Mouse (Mus musculus): Measurements from ENCODE around the gene 0610010K14Rik. TPM values are rescaled to one million over a fixed set of nuclear protein-coding genes. Genes with fewer than 3 reads are reported as not detected.

The 0610010K14Rik gene
- polyA plus RNA-seq, 1 experiment from 2014 or later, result 229 TPM

- H3K27me3 ChIP-seq (ENCODE audit: control insufficient read depth, insufficient read depth, low read length), result peaks cover 43% of the 10 kb centered on the region
- H3K9ac ChIP-seq (ENCODE audit: low read depth, low read length), result no peak overlapping the region
- peaks cover 8% of the 10 kb centered on the region; the same call in 1 of the 2 replicates for H3K4me1 ChIP-seq (replicated peaks; ENCODE audit: control insufficient read depth, insufficient read depth, low read length)
- DNase-seq (ENCODE audit: low spot score) (peak; percentile 30), ATAC-seq (ENCODE audit: low FRiP score) (no peak)
- H3K27ac ChIP-seq (ENCODE audit: low read depth, low read length), result no peak overlapping the region
- peak overlapping the region; percentile 23; the same call in 1 of the 2 replicates for H3K4me3 ChIP-seq (ENCODE audit: low read depth, low read length)
- H3K9me3 ChIP-seq (ENCODE audit: control insufficient read depth, low read length), result no peaks in the 10 kb centered on the region
- 4% methylated on average over 18 of the region's 18 CpGs for WGBS
- no peaks in the 10 kb centered on the region for H3K36me3 ChIP-seq (ENCODE audit: control insufficient read depth, insufficient read depth, low read length)
- H3K4me2 ChIP-seq (replicated peaks; ENCODE audit: low read depth, low read length), result no peak overlapping the region; the same call in 1 of the 2 replicates
These were observed 22.9 kb downstream of the 0610010K14Rik start for GRCm38 (mm10) chr11:70214856-70215209.

GRCm38 (mm10) chr11:70214191-70214855 lies 23.4 kb downstream of the 0610010K14Rik start:
- no peaks in the 10 kb centered on the region for H3K9me3 ChIP-seq (ENCODE audit: control insufficient read depth, low read length)
- H3K4me1 ChIP-seq (replicated peaks; ENCODE audit: control insufficient read depth, insufficient read depth, low read length), result peaks cover 8% of the 10 kb centered on the region; the same call in 1 of the 2 replicates
- H3K4me3 ChIP-seq (ENCODE audit: low read depth, low read length), result peak overlapping the region; percentile 23
- no peak overlapping the region for H3K27ac ChIP-seq (ENCODE audit: low read depth, low read length)
- peak overlapping the region; percentile 25; the same call in 1 of the 2 replicates for H3K9ac ChIP-seq (ENCODE audit: low read depth, low read length)
- WGBS, result under 1% methylated on average over 46 of the region's 46 CpGs
- H3K4me2 ChIP-seq (replicated peaks; ENCODE audit: low read depth, low read length), result peak overlapping the region; percentile 49
- peaks cover 43% of the 10 kb centered on the region for H3K27me3 ChIP-seq (ENCODE audit: control insufficient read depth, insufficient read depth, low read length)
- ATAC-seq (ENCODE audit: low FRiP score) (peak; percentile 40; the same call in 1 of the 2 replicates), DNase-seq (ENCODE audit: low spot score) (peak; percentile 48)
- H3K36me3 ChIP-seq (ENCODE audit: control insufficient read depth, insufficient read depth, low read length), result no peaks in the 10 kb centered on the region

- Histone ChIP-seq H3K9me3 (ENCODE audit: control insufficient read depth, low read length) (no peaks in the 10 kb centered on the region), H3K9ac (ENCODE audit: low read depth, low read length) (no peak overlapping the region; the same call in 1 of the 2 replicates), H3K4me1 (replicated peaks; ENCODE audit: control insufficient read depth, insufficient read depth, low read length) (peaks cover 8% of the 10 kb centered on the region; the same call in 1 of the 2 replicates), H3K27me3 (ENCODE audit: control insufficient read depth, insufficient read depth, low read length) (peaks cover 43% of the 10 kb centered on the region), H3K4me3 (ENCODE audit: low read depth, low read length) (peak overlapping the region; percentile 23), H3K36me3 (ENCODE audit: control insufficient read depth, insufficient read depth, low read length) (no peaks in the 10 kb centered on the region), H3K27ac (ENCODE audit: low read depth, low read length) (no peak overlapping the region), H3K4me2 (replicated peaks; ENCODE audit: low read depth, low read length) (peak overlapping the region; percentile 49)
- ATAC-seq (ENCODE audit: low FRiP score), result no peak
- no peak for DNase-seq (ENCODE audit: low spot score)
- 8% methylated on average over 26 of the region's 26 CpGs for WGBS
These were observed 24.0 kb downstream of the 0610010K14Rik start for GRCm38 (mm10) chr11:70213736-70214135.

- 8% methylated on average over 9 of the region's 9 CpGs for WGBS
- H3K36me3 ChIP-seq (ENCODE audit: control insufficient read depth, insufficient read depth, low read length), result no peaks in the 10 kb centered on the region
- peaks cover 6% of the 10 kb centered on the region; the same call in 1 of the 2 replicates for H3K4me1 ChIP-seq (replicated peaks; ENCODE audit: control insufficient read depth, insufficient read depth, low read length)
- no peak overlapping the region for H3K9ac ChIP-seq (ENCODE audit: low read depth, low read length)
- ATAC-seq (ENCODE audit: low FRiP score), result no peak
- H3K4me3 ChIP-seq (ENCODE audit: low read depth, low read length), result no peak overlapping the region
- H3K4me2 ChIP-seq (replicated peaks; ENCODE audit: low read depth, low read length), result no peak overlapping the region
- DNase-seq (ENCODE audit: low spot score), result peak; percentile 69
- no peak overlapping the region for H3K27ac ChIP-seq (ENCODE audit: low read depth, low read length)
- peaks cover 43% of the 10 kb centered on the region for H3K27me3 ChIP-seq (ENCODE audit: control insufficient read depth, insufficient read depth, low read length)
- no peaks in the 10 kb centered on the region for H3K9me3 ChIP-seq (ENCODE audit: control insufficient read depth, low read length)
These were observed 24.8 kb downstream of the 0610010K14Rik start for GRCm38 (mm10) chr11:70212896-70213295.

GRCm38 (mm10) chr11:70212423-70212822 lies 25.3 kb downstream of the 0610010K14Rik start, which contains the start of gene Slc16a11:
Gene Slc16a11 (plus strand): TSS chr11:70212752.
- peaks cover 6% of the 10 kb centered on the region; the same call in 1 of the 2 replicates for H3K4me1 ChIP-seq (replicated peaks; ENCODE audit: control insufficient read depth, insufficient read depth, low read length)
- 64% methylated on average over 6 of the region's 6 CpGs for WGBS
- H3K4me2 ChIP-seq (replicated peaks; ENCODE audit: low read depth, low read length), result peak within 1 kb of the TSS; percentile 49; the same call in 1 of the 2 replicates
- H3K9ac ChIP-seq (ENCODE audit: low read depth, low read length), result no peak within 1 kb of the TSS
- H3K27ac ChIP-seq (ENCODE audit: low read depth, low read length), result no peak within 1 kb of the TSS
- DNase-seq (ENCODE audit: low spot score), result no peak
- ATAC-seq (ENCODE audit: low FRiP score), result no peak
- peaks cover 43% of the 10 kb centered on the region for H3K27me3 ChIP-seq (ENCODE audit: control insufficient read depth, insufficient read depth, low read length)
- no peaks in the 10 kb centered on the region for H3K36me3 ChIP-seq (ENCODE audit: control insufficient read depth, insufficient read depth, low read length)
- no peaks in the 10 kb centered on the region for H3K9me3 ChIP-seq (ENCODE audit: control insufficient read depth, low read length)
- 0 out of 2 replicates have a peak within 1 kb of the TSS, but pooled peaks have one; percentile 23 for H3K4me3 ChIP-seq (ENCODE audit: low read depth, low read length)

- no peaks in the 10 kb centered on the region for H3K36me3 ChIP-seq (ENCODE audit: control insufficient read depth, insufficient read depth, low read length)
- H3K4me2 ChIP-seq (replicated peaks; ENCODE audit: low read depth, low read length), result no peak overlapping the region
- no peak for ATAC-seq (ENCODE audit: low FRiP score)
- peaks cover 6% of the 10 kb centered on the region; the same call in 1 of the 2 replicates for H3K4me1 ChIP-seq (replicated peaks; ENCODE audit: control insufficient read depth, insufficient read depth, low read length)
- H3K9ac ChIP-seq (ENCODE audit: low read depth, low read length), result no peak overlapping the region
- no peak overlapping the region for H3K4me3 ChIP-seq (ENCODE audit: low read depth, low read length)
- H3K27me3 ChIP-seq (ENCODE audit: control insufficient read depth, insufficient read depth, low read length), result peaks cover 42% of the 10 kb centered on the region
- H3K27ac ChIP-seq (ENCODE audit: low read depth, low read length), result no peak overlapping the region
- no peak for DNase-seq (ENCODE audit: low spot score)
- 78% methylated on average over 6 of the region's 6 CpGs for WGBS
- H3K9me3 ChIP-seq (ENCODE audit: control insufficient read depth, low read length), result no peaks in the 10 kb centered on the region
These were observed 25.7 kb downstream of the 0610010K14Rik start for GRCm38 (mm10) chr11:70211972-70212371.

GRCm38 (mm10) chr11:70210681-70211080 lies 27.0 kb downstream of the 0610010K14Rik start:
- 97% methylated on average over 2 of the region's 2 CpGs for WGBS
- Histone ChIP-seq H3K9me3 (ENCODE audit: control insufficient read depth, low read length) (no peaks in the 10 kb centered on the region), H3K4me2 (replicated peaks; ENCODE audit: low read depth, low read length) (no peak overlapping the region), H3K27me3 (ENCODE audit: control insufficient read depth, insufficient read depth, low read length) (peaks cover 30% of the 10 kb centered on the region), H3K4me1 (replicated peaks; ENCODE audit: control insufficient read depth, insufficient read depth, low read length) (peaks cover 6% of the 10 kb centered on the region; the same call in 1 of the 2 replicates), H3K4me3 (ENCODE audit: low read depth, low read length) (no peak overlapping the region), H3K36me3 (ENCODE audit: control insufficient read depth, insufficient read depth, low read length) (no peaks in the 10 kb centered on the region), H3K9ac (ENCODE audit: low read depth, low read length) (no peak overlapping the region), H3K27ac (ENCODE audit: low read depth, low read length) (no peak overlapping the region)
- ATAC-seq (ENCODE audit: low FRiP score) (no peak), DNase-seq (ENCODE audit: low spot score) (no peak)

GRCm38 (mm10) chr11:70208778-70209388 lies 28.8 kb downstream of the 0610010K14Rik start:
- Histone ChIP-seq H3K4me1 (replicated peaks; ENCODE audit: control insufficient read depth, insufficient read depth, low read length) (no peaks in the 10 kb centered on the region), H3K4me3 (ENCODE audit: low read depth, low read length) (no peak overlapping the region), H3K9ac (ENCODE audit: low read depth, low read length) (no peak overlapping the region), H3K36me3 (ENCODE audit: control insufficient read depth, insufficient read depth, low read length) (no peaks in the 10 kb centered on the region), H3K4me2 (replicated peaks; ENCODE audit: low read depth, low read length) (no peak overlapping the region), H3K9me3 (ENCODE audit: control insufficient read depth, low read length) (no peaks in the 10 kb centered on the region), H3K27ac (ENCODE audit: low read depth, low read length) (no peak overlapping the region), H3K27me3 (ENCODE audit: control insufficient read depth, insufficient read depth, low read length) (peaks cover 12% of the 10 kb centered on the region)
- DNase-seq (ENCODE audit: low spot score), result no peak
- no peak for ATAC-seq (ENCODE audit: low FRiP score)
- 76% methylated on average over 5 of the region's 5 CpGs for WGBS

Measured in hindbrain, embryonic 11.5 days (tissue).